Mouse (Mus musculus) heart, adult 2 months (tissue): ENCODE data around the gene Tstd2.

Experiments
- CTCF ChIP-seq: fragments of 200-600 bp; IDR thresholded peaks from 2 replicates; pipeline ENCODE4 v1.8.1; 2022; ENCODE audit warnings: antibody characterized with exemption, mild to moderate bottlenecking, moderate library complexity
- EP300 ChIP-seq: fragments of 200-500 bp; IDR thresholded peaks from 2 replicates; pipeline ENCODE4 v1.6.1; 2011; ENCODE audit warnings: low read depth, low read length, control low read depth; ENCODE audit not compliant: insufficient read depth
- POLR2A ChIP-seq: fragments of 200-500 bp; IDR thresholded peaks from 2 replicates; pipeline ENCODE4 v1.6.1; 2011; ENCODE audit warnings: mild to moderate bottlenecking, low read depth, low read length, control low read depth; ENCODE audit not compliant: insufficient read depth

DNA sequence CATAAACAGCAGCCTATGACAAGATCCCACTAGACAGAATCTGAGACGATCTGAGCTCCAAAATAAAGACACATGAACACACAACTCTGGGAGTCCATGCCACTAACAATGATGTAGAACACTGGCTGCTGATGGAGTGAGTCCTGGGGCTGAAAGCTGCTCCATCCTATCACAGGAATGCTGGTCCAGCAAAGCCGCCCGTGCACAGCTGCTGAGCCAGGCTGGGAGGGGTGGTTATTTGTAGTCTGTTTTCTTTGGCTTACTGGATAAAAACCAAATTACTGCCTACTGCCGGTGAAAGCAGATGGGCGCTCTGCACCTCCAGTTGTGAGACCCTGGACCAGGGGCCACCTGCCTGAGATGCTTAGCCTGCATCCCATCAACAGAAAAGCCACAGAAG lies 38.5 kb upstream of the Tstd2 start:
- TF ChIP-seq CTCF (no peak), EP300 (no peak), POLR2A (no peak)
